In genomic region chr7:92807482-92807881, GRCm38 (mm10) we compare ENCODE assay signal across 11 mouse cellular contexts.
DNase-seq lines count a peak whose midpoint lies in the region; ATAC-seq lines count a peak whose summit lies in the region.
"Had no signal": no experiment of that assay in that cellular context is flagged by ENCODE, and none has a peak within 500 bp of the region (broad histone marks: within the 10 kb centered on the region; RNA-seq: fewer than 3 reads in every experiment).

No protein-coding gene starts in this region.

- no peak for ATAC-seq in forebrain, embryonic 13.5 days

- no peak overlapping the region for H3K27ac ChIP-seq in forebrain, embryonic 13.5 days
- H3K27ac ChIP-seq: liver, embryonic 14.5 days had no signal

- no peak overlapping the region for H3K9ac ChIP-seq in forebrain, embryonic 13.5 days
- H3K9ac ChIP-seq: liver, embryonic 14.5 days had no signal

- 87% methylated on average over 4 of the region's 4 CpGs for WGBS in forebrain, embryonic 13.5 days

- no peak overlapping the region for H3K4me3 ChIP-seq in forebrain, embryonic 13.5 days
- H3K4me3 ChIP-seq: myocyte had no signal

- H3K4me2 ChIP-seq in forebrain, embryonic 13.5 days = no peak overlapping the region

- H3K27me3 ChIP-seq in forebrain, embryonic 13.5 days = no peaks in the 10 kb centered on the region

- H3K9me3 ChIP-seq in forebrain, embryonic 13.5 days (replicated peaks) = no peaks in the 10 kb centered on the region

- peaks cover 11% of the 10 kb centered on the region for H3K4me1 ChIP-seq in forebrain, embryonic 13.5 days

- DNase-seq in heart, postnatal 4 days = peak; percentile 14
- no peak for DNase-seq in heart, adult 8-10 months (ENCODE audit: low spot score)
- DNase-seq in urinary bladder, postnatal 14 days (ENCODE audit: low spot score) = peak; percentile 33
- DNase-seq in urinary bladder, adult 2 months (ENCODE audit: low spot score) = no peak
- DNase-seq in kidney, adult 9 months = peak; percentile 66
- no peak for DNase-seq in lung, postnatal 36 days
- DNase-seq: lung, postnatal 10 days; thymus, adult 18-20 months had no signal

- H3K36me3 ChIP-seq in forebrain, embryonic 13.5 days (ENCODE audit: poor library complexity, severe bottlenecking) = no peaks in the 10 kb centered on the region

Comparison
In these comparisons a context has a peak if more than half of its experiments do, and no peak if none do; other contexts are left out.
1. DNase-seq: peak in heart, postnatal 4 days (single experiment), urinary bladder, postnatal 14 days (single experiment) and kidney, adult 9 months (single experiment); none in heart, adult 8-10 months (single experiment), urinary bladder, adult 2 months (single experiment) and lung, postnatal 36 days (single experiment).